Mouse (Mus musculus): Measurements from ENCODE around the gene Tead3. TPM values are rescaled to one million over a fixed set of nuclear protein-coding genes. Genes with fewer than 3 reads are reported as not detected.

The Tead3 gene
- total RNA-seq, 1 experiment from 2014 or later = 0.74 TPM

GRCm38 (mm10) chr17:28294449-28295333, 55.9 kb downstream of the Tead3 start:
- peak; percentile 33 to 48; a peak in 2 of 4 replicates for ATAC-seq (replicated peaks in 1 of 2; ENCODE audit: insufficient read depth in 1 of 2, low FRiP score in 2 of 2, low TSS enrichment in 1 of 2, low read depth in 1 of 2, poor library complexity in 2 of 2, severe bottlenecking in 2 of 2)

DNA sequence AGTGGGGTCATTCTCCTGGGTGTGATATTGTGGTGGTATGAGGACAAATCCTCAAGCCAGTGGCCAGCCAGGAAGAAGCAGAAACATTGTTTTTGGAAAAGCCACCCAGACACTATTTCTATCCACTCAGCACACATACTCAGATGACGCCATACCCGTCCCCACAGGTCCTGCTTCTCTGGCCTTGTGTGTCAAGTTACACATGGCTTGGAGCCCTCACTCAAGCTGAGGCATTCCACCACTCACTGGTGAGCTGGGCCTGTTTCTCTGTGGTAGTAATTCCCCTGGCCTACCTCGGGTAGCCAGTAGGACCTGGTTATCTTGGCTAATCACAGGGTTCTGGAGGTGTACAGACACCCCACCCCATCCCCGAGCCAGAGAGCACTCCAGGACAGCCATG, 56.9 kb downstream of the Tead3 start:
- no peak for ATAC-seq (replicated peaks in 1 of 2; ENCODE audit: insufficient read depth in 1 of 2, low FRiP score in 2 of 2, low TSS enrichment in 1 of 2, low read depth in 1 of 2, poor library complexity in 2 of 2, severe bottlenecking in 2 of 2)

- ATAC-seq (replicated peaks in 1 of 2; ENCODE audit: insufficient read depth in 1 of 2, low FRiP score in 2 of 2, low TSS enrichment in 1 of 2, low read depth in 1 of 2, poor library complexity in 2 of 2, severe bottlenecking in 2 of 2) = peak; percentile 27 to 54
Observed at GRCm38 (mm10) chr17:28291346-28291745, 59.3 kb downstream of the Tead3 start.

GRCm38 (mm10) chr17:28290671-28291070, 59.9 kb downstream of the Tead3 start:
- no peak for ATAC-seq (replicated peaks in 1 of 2; ENCODE audit: insufficient read depth in 1 of 2, low FRiP score in 2 of 2, low TSS enrichment in 1 of 2, low read depth in 1 of 2, poor library complexity in 2 of 2, severe bottlenecking in 2 of 2)

GRCm38 (mm10) chr17:28290262-28290661, 60.4 kb downstream of the Tead3 start:
- no peak for ATAC-seq (replicated peaks in 1 of 2; ENCODE audit: insufficient read depth in 1 of 2, low FRiP score in 2 of 2, low TSS enrichment in 1 of 2, low read depth in 1 of 2, poor library complexity in 2 of 2, severe bottlenecking in 2 of 2)

- ATAC-seq (replicated peaks in 1 of 2; ENCODE audit: insufficient read depth in 1 of 2, low FRiP score in 2 of 2, low TSS enrichment in 1 of 2, low read depth in 1 of 2, poor library complexity in 2 of 2, severe bottlenecking in 2 of 2) = peak; percentile 37 to 60
Observed at GRCm38 (mm10) chr17:28287980-28288379, 62.6 kb downstream of the Tead3 start.

DNA sequence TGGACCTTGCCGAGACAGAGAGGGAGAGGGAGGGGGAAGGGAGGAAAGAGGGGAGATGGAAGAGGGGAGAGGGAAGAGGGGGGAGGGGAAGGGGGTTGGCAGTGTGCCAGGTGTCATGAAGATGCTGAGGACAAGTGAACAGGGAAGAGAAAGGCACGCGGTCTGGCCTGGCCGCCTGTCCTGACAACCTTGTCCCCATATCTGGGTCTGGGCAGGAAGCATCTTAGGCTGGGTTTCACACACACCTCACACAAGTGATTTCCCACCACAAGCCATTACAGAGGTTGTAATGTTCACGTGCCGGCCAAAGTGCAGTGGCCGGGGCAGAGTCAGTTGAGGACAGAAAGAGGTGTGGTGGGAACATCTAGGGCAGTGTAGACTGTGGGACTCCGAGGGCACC, 63.0 kb downstream of the Tead3 start:
- ATAC-seq (replicated peaks in 1 of 2; ENCODE audit: insufficient read depth in 1 of 2, low FRiP score in 2 of 2, low TSS enrichment in 1 of 2, low read depth in 1 of 2, poor library complexity in 2 of 2, severe bottlenecking in 2 of 2) = peak; percentile 51 to 66

- no peak for ATAC-seq (replicated peaks in 1 of 2; ENCODE audit: insufficient read depth in 1 of 2, low FRiP score in 2 of 2, low TSS enrichment in 1 of 2, low read depth in 1 of 2, poor library complexity in 2 of 2, severe bottlenecking in 2 of 2)
Observed at GRCm38 (mm10) chr17:28286964-28287363, 63.7 kb downstream of the Tead3 start.

- no peak for ATAC-seq (replicated peaks in 1 of 2; ENCODE audit: insufficient read depth in 1 of 2, low FRiP score in 2 of 2, low TSS enrichment in 1 of 2, low read depth in 1 of 2, poor library complexity in 2 of 2, severe bottlenecking in 2 of 2)
Observed at GRCm38 (mm10) chr17:28286133-28286532, 64.5 kb downstream of the Tead3 start.

GRCm38 (mm10) chr17:28283199-28283598, 67.4 kb downstream of the Tead3 start:
- no peak for ATAC-seq (replicated peaks in 1 of 2; ENCODE audit: insufficient read depth in 1 of 2, low FRiP score in 2 of 2, low TSS enrichment in 1 of 2, low read depth in 1 of 2, poor library complexity in 2 of 2, severe bottlenecking in 2 of 2)

DNA sequence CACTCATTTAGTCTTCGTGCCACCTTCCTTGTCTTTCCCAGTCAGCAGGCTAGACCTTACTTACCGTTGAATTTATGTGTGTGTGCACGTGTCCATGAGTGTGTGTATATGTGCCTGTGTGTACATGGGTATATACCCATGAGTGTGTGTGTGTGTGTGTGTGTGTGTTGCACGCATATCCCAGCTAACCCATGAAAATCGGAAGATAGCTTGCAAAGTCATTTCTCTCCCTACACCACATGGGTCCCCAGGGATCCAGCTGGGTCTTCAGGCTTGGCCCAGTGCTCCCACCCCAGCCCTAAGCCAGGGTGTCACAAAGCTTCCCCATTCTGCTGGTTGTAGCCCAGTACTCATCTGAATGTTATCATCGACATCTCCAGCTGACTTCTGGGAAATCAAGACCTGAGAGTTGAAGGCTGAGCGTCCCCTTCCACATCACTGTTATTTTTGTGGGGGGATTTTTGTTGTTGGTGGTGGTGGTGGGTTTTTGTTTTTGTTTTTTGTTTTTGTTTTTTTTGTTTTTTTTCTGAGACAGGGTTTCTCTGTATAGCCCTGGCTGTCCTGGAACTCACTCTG, 68.7 kb downstream of the Tead3 start:
- no peak for ATAC-seq (replicated peaks in 1 of 2; ENCODE audit: insufficient read depth in 1 of 2, low FRiP score in 2 of 2, low TSS enrichment in 1 of 2, low read depth in 1 of 2, poor library complexity in 2 of 2, severe bottlenecking in 2 of 2)

Other genes starting within 250 kb of the Tead3 start
- 3.8 and 10.1 TPM in 2 replicates for gene Scube3, start 208.7 kb downstream of the Tead3 start, total RNA-seq (2017)
- 12.9 and 26.0 TPM in 2 replicates for gene Zfp523, start 173.7 kb downstream of the Tead3 start, total RNA-seq (2017)
- 113 and 137 TPM in 2 replicates for gene Def6, start 143.0 kb downstream of the Tead3 start, total RNA-seq (2017)
- 2.2 and 3.8 TPM in 2 replicates for gene Ppard, start 118.1 kb downstream of the Tead3 start, total RNA-seq (2017)
- gene Fance, start 37.3 kb downstream of the Tead3 start, total RNA-seq (2017) = 7.5 and 19.6 TPM in 2 replicates
- gene Rpl10a, start 22.3 kb downstream of the Tead3 start, total RNA-seq (2017) = 828 and 1,143 TPM in 2 replicates
- gene Tulp1, start 14.4 kb upstream of the Tead3 start, total RNA-seq (2017) = 0.60 TPM in 1 of 2 replicates, not detected in the other
- gene Fkbp5, start 166.7 kb upstream of the Tead3 start, total RNA-seq (2017) = 46.6 and 47.5 TPM in 2 replicates
- not detected in 2 replicates for gene Armc12, start 180.0 kb upstream of the Tead3 start, total RNA-seq (2017)
- not detected in 2 replicates for gene Clpsl2, start 198.6 kb upstream of the Tead3 start, total RNA-seq (2017)
- gene Clps, start 209.9 kb upstream of the Tead3 start, total RNA-seq (2017) = not detected in 2 replicates
- gene Lhfpl5, start 224.8 kb upstream of the Tead3 start, total RNA-seq (2017) = 0.13 TPM in 1 of 2 replicates, not detected in the other